Mouse (Mus musculus) T-helper 17 cell (primary cell): Measurements from ENCODE around the gene Odf3l1.

ENCODE experiments used
- in situ Hi-C, 2 experiments: fragments of 300-600 bp; cut with MboI, MseI; formaldehyde crosslinking; loops; 1 replicate in 1 of 2; 2 replicates in 1 of 2; pipeline ENCODE4 v1.15.1; 2025; ENCODE audit warnings: high pct_unique_total_duplicates in 2 of 2

Odf3l1 gene

DNA sequence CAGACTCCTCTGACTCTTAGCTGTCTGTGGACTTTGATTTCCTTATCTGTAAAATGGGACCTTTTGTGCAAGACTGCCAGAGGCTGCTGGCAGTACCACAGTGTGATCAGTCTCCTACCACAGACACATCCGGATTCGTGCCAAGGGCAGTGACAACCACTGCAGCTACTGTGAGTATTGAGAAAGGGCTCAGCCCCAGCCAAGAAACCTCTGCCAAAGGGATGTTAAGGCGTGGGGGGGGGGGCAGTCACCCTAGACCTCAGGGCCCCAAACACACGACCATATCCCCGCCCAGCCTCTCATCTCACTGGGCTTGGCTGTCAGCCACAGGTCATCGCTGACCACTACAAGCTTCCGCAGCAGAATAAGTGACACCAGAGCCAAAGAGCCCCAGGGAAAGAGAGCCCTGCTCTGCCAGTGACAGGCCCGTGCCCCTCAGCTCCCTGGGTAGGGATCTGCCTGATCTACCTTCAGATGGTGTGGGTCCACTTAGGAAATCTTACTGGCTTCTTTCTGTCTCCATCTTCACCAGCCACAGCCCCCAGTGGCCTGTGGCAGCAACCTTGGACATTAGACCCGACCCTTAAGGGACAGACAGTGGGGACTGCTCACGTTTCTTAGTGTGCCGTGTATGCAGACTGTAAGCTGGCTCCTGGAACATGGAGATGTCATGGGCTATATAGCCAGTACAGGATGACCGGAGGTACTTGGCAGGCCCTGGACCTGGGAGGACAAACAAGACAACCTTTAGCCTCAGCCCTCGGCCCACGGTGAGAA lies 14.2 kb downstream of the Odf3l1 start:
- in situ Hi-C loops = no loop called here

DNA sequence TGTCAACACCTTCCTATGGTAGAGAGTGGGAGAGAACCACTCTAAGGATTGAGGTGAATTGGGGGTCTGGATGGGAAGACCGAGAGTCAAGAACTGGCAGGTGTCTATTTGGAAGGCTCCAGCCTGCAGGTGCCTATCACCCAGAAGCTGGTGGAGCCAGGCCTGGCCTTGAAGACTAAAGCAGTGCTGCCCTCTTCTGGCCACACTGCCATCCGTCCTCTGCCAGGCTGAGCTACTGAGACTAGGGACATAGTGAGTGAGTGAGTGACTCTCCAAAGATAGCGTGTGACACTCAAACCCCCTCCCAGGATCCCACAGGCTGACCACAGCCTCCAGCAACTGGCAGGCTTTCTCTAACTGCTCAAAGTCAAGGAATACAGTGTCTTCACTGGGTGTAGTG lies 17.0 kb downstream of the Odf3l1 start:
- in situ Hi-C loops = loop anchor here in 1 of 2 experiments (10.0 kb wide), 1 partner anchor 633 kb away; no protein-coding TSS in a partner anchor

DNA sequence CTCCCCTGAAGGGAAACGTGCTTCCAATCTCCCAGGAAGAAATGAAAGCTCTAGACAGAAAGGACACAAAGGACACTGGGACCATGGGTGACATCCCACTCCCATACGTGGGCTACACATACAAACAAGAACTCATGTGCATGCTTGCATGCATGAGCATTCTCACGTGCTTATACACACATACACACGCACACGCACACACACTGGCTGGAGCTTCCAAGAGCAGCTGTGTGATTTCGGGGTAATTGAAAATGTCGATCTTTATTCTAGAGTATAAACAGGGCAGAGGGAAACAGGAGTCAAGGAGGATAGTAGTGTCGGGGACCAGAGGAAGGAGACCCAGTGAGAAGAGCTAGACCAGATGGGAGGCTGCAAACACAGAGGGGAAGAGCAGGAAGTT lies 19.8 kb downstream of the Odf3l1 start:
- in situ Hi-C loops = loop anchor here in 1 of 2 experiments (10.0 kb wide), 1 partner anchor 630 kb away; no protein-coding TSS in a partner anchor

- in situ Hi-C loops = loop anchor here in 1 of 2 experiments (10.0 kb wide), 1 partner anchor 629 kb away; no protein-coding TSS in a partner anchor
Measured at GRCm38 (mm10) chr9:56843679-56844188, 20.7 kb downstream of the Odf3l1 start.

DNA sequence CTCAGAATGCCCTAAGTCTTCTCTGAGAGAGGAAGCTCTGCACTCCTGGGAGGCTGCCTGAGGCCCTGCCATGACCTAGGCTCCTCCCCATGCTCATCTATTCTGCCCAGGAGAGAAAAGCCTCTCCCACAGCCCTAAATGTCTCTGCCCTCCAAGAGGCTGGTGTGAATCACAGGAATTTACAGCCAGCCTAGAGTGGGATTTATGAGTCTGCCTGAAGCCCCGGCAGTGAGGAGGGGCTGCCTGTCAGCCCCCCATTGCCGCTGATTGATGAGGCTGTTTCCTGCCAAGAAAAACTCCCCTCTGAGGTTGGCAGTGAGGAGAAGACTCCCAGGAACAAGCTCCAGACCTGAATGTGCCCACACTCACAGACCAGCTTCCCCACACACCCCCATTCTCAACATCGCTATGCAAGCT lies 22.2 kb downstream of the Odf3l1 start:
- in situ Hi-C loops = loop anchor here in 1 of 2 experiments (10.0 kb wide), 1 partner anchor 628 kb away; no protein-coding TSS in a partner anchor

DNA sequence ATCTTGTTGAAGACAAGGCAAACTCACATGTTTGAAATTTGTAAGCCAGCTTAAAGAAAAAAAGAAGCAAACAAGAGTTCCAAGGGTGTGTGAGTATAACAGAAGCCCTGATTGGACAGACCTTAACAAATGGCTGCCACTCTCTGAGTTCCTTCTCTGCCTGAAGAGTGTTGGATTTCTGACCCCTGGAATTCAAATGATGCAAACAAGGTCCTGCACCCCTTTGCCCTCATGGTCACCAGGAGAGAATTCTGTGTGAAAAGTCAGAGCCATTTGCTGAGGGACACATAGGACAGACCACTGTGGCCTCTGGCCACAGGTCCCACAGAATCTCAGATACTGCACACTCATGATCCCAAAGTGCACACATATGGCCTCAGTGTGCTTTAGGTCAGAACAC lies 22.6 kb downstream of the Odf3l1 start:
- in situ Hi-C loops = loop anchor here in 1 of 2 experiments (10.0 kb wide), 1 partner anchor 627 kb away; no protein-coding TSS in a partner anchor

DNA sequence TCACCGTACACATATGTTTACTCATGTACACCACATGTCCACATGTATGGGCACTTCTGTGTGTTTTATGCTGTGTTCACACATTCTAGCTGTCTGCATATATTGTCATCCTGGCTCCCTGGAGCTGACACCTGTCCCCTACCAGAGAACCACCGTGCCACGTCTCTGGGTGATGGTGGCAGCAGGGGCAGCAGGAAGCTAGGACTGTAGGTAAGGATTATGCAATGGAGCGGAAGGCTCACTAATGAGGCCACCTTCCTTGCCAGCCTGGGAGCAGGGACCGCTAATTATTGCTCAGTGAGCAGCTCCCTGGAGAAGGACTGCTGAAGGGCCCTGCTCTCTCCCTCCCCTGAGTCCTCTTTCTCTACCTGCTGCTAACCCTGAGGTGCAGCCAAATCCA lies 23.8 kb downstream of the Odf3l1 start:
- in situ Hi-C loops = loop anchor here in 1 of 2 experiments (10.0 kb wide), 1 partner anchor 626 kb away; no protein-coding TSS in a partner anchor

- in situ Hi-C loops = no loop called here
Measured at GRCm38 (mm10) chr9:56835152-56835551, 29.3 kb downstream of the Odf3l1 start.

- in situ Hi-C loops = no loop called here
Measured at GRCm38 (mm10) chr9:56832900-56833299, 31.6 kb downstream of the Odf3l1 start.

- in situ Hi-C loops = no loop called here
Measured at GRCm38 (mm10) chr9:56831904-56832303, 32.6 kb downstream of the Odf3l1 start.

- in situ Hi-C loops = no loop called here
Measured at GRCm38 (mm10) chr9:56830162-56830561, 34.3 kb downstream of the Odf3l1 start.

DNA sequence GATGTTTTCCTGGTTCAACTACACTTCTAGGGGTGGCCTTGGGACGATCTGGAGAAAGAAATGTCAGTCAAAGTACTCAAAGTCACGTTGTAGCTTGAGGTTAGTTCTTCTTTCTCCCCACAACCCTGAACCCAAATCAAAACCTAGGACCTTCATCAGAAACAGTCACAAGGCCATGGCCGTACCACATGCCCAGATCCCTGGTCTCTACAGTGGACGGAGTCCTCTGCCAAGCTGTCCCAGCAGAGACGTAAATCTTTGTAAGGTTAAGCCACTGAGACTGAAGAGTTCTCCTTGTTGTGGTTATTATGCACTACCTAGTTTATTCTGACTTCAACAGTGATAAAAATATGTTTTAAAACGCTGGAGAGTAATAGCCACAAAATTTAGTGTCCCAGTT lies 35.6 kb downstream of the Odf3l1 start:
- in situ Hi-C loops = no loop called here

- in situ Hi-C loops = no loop called here
Measured at GRCm38 (mm10) chr9:56828146-56828545, 36.3 kb downstream of the Odf3l1 start.

- in situ Hi-C loops = no loop called here
Measured at GRCm38 (mm10) chr9:56825476-56826213, 38.8 kb downstream of the Odf3l1 start.

- in situ Hi-C loops = loop anchor here in 1 of 2 experiments (5.0 kb wide), 1 partner anchor 1263 kb away; no protein-coding TSS in a partner anchor
Measured at GRCm38 (mm10) chr9:56824900-56825299, 39.6 kb downstream of the Odf3l1 start.

- in situ Hi-C loops = no loop called here
Measured at GRCm38 (mm10) chr9:56810916-56811315, 53.6 kb downstream of the Odf3l1 start.

- in situ Hi-C loops = no loop called here
Measured at GRCm38 (mm10) chr9:56807990-56808389, 56.5 kb downstream of the Odf3l1 start.

DNA sequence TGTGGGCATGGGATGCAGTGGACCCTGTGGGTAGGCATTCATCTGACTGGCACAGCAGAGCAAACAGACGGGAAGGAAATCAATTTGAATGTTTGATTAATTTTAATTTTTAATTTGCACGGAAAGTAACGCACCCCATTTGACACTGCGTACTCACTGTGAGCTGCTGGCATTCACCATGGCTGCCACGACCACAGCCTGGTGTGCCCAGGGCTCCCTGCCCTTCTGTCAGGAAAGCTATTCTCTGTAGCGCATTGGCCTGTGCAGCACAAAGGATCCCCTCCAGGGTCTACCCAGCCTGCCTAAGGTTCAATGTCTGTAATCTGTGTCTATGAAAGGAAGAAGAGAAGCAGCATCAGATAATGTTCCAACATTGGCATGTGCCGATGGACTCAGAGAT lies 61.3 kb downstream of the Odf3l1 start:
- in situ Hi-C loops = no loop called here
